Mouse (Mus musculus) embryonic fibroblast, embryonic 13.5 days (primary cell): ENCODE measurements around the gene Prdm10.

Experiments used
- CTCF ChIP-seq: IDR thresholded peaks from 2 replicates; pipeline ENCODE4 v1.5.1; 2011; ENCODE audit warnings: mild to moderate bottlenecking, control low read depth, low read length, moderate library complexity, borderline replicate concordance; ENCODE audit not compliant: insufficient read depth
- POLR2A ChIP-seq: IDR thresholded peaks from 2 replicates; pipeline ENCODE4 v1.6.1; 2011; ENCODE audit warnings: low read depth, mild to moderate bottlenecking, control low read depth, low read length, moderate library complexity

- TF ChIP-seq CTCF (no peak), POLR2A (no peak)
Observed at GRCm38 (mm10) chr9:31254697-31255004, 25.7 kb upstream of the Prdm10 start.
